Mouse (Mus musculus): Measurements from ENCODE around the gene Casc3. TPM values are rescaled to one million over a fixed set of nuclear protein-coding genes. Genes with fewer than 3 reads are reported as not detected.

Casc3 gene
- polyA plus RNA-seq, 1 experiment: 36.7 TPM

GRCm38 (mm10) chr11:98766346-98766745 lies 38.4 kb upstream of the Casc3 start:
- Histone ChIP-seq H3K4me3 (ENCODE audit: insufficient read depth, low read length) (no peak overlapping the region), H3K4me1 (ENCODE audit: control insufficient read depth, insufficient read depth, low read length) (peaks cover 16% of the 10 kb centered on the region), H3K27ac (ENCODE audit: insufficient read depth, low read length) (no peak overlapping the region)
- no peak for TF ChIP-seq POLR2A (IDR thresholded peaks at IDR 0.05; ENCODE audit: low read depth, low read length)
- TF ChIP-seq CTCF (IDR thresholded peaks at IDR 0.05; ENCODE audit: borderline replicate concordance, insufficient read depth, low read length): no peak

GRCm38 (mm10) chr11:98766816-98767215 lies 37.9 kb upstream of the Casc3 start:
- Histone ChIP-seq H3K4me1 (ENCODE audit: control insufficient read depth, insufficient read depth, low read length) (peaks cover 16% of the 10 kb centered on the region), H3K27ac (ENCODE audit: insufficient read depth, low read length) (no peak overlapping the region), H3K4me3 (ENCODE audit: insufficient read depth, low read length) (no peak overlapping the region)
- no peak for TF ChIP-seq POLR2A (IDR thresholded peaks at IDR 0.05; ENCODE audit: low read depth, low read length)
- TF ChIP-seq CTCF (IDR thresholded peaks at IDR 0.05; ENCODE audit: borderline replicate concordance, insufficient read depth, low read length): no peak

GRCm38 (mm10) chr11:98767276-98767675 lies 37.4 kb upstream of the Casc3 start:
- TF ChIP-seq POLR2A (IDR thresholded peaks at IDR 0.05; ENCODE audit: low read depth, low read length) (no peak), CTCF (IDR thresholded peaks at IDR 0.05; ENCODE audit: borderline replicate concordance, insufficient read depth, low read length) (no peak)
- Histone ChIP-seq H3K4me3 (ENCODE audit: insufficient read depth, low read length) (no peak overlapping the region), H3K4me1 (ENCODE audit: control insufficient read depth, insufficient read depth, low read length) (peaks cover 17% of the 10 kb centered on the region), H3K27ac (ENCODE audit: insufficient read depth, low read length) (no peak overlapping the region)

- TF ChIP-seq CTCF (IDR thresholded peaks at IDR 0.05; ENCODE audit: borderline replicate concordance, insufficient read depth, low read length) (no peak), POLR2A (IDR thresholded peaks at IDR 0.05; ENCODE audit: low read depth, low read length) (no peak)
- H3K4me1 ChIP-seq (ENCODE audit: control insufficient read depth, insufficient read depth, low read length): peaks cover 19% of the 10 kb centered on the region
Measured at GRCm38 (mm10) chr11:98767713-98768112, 37.0 kb upstream of the Casc3 start.

GRCm38 (mm10) chr11:98768127-98769006 lies 36.3 kb upstream of the Casc3 start:
- H3K27ac ChIP-seq (ENCODE audit: insufficient read depth, low read length): peak overlapping the region; percentile 19; the same call in 1 of the 2 replicates
- H3K4me1 ChIP-seq (ENCODE audit: control insufficient read depth, insufficient read depth, low read length): peaks cover 14% of the 10 kb centered on the region
- no peak for TF ChIP-seq CTCF (IDR thresholded peaks at IDR 0.05; ENCODE audit: borderline replicate concordance, insufficient read depth, low read length)
- TF ChIP-seq POLR2A (IDR thresholded peaks at IDR 0.05; ENCODE audit: low read depth, low read length): no peak
- H3K4me3 ChIP-seq (ENCODE audit: insufficient read depth, low read length): no peak overlapping the region

More at GRCm38 (mm10) chr11:98767713-98768112, 37.0 kb upstream of the Casc3 start:
- Histone ChIP-seq H3K4me3 (ENCODE audit: insufficient read depth, low read length) (no peak overlapping the region), H3K27ac (ENCODE audit: insufficient read depth, low read length) (no peak overlapping the region)

DNA sequence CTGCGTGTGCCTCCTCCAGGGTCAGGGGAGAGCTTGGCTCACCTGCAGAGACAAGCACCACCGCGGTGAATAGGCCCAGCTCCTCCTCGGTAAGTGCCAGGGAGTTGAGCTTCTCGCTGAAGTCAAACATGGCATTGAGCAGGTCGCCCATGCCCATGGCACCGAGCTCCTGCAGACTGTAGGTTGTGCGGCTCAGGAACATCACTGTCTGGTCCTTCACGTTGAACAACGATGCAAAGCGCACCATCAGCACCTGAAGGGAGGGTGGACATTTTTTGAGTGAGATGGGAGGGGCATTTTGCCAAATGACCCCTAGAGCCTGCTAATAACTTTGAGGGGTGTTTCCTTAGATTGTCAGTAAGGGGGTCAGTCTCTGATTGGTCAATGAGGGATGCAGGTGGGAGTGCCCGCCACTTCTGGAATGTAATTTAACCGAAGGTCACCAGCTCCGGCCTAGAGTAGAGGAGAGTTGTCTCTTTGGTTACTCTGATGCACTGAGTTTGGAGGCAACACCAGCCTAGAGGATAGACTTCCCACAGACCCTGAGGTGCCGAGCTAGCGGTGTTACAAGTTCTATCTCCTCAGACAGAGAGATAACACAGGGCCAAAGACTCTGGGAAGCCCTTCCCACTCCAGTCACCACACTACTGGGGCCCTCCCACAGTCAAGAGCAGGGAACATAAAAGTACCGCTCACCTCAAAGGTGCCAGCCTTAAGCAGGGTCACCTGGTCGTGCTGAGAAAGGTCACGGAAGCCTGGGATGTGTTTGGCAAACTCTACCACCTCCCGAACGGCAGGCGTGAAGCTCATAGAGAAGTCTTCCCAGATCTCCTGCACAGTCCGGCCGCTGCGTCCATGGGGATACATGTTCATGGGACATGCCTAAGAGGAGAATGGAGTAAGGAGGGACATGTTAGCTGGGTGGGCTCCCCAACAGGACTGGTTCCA lies 35.4 kb upstream of the Casc3 start:
- TF ChIP-seq CTCF (IDR thresholded peaks at IDR 0.05; ENCODE audit: borderline replicate concordance, insufficient read depth, low read length) (no peak), POLR2A (IDR thresholded peaks at IDR 0.05; ENCODE audit: low read depth, low read length) (no peak)
- H3K4me3 ChIP-seq (ENCODE audit: insufficient read depth, low read length): no peak overlapping the region
- H3K4me1 ChIP-seq (ENCODE audit: control insufficient read depth, insufficient read depth, low read length): peaks cover 11% of the 10 kb centered on the region; the same call in 1 of the 2 replicates
- no peak overlapping the region for H3K27ac ChIP-seq (ENCODE audit: insufficient read depth, low read length)

DNA sequence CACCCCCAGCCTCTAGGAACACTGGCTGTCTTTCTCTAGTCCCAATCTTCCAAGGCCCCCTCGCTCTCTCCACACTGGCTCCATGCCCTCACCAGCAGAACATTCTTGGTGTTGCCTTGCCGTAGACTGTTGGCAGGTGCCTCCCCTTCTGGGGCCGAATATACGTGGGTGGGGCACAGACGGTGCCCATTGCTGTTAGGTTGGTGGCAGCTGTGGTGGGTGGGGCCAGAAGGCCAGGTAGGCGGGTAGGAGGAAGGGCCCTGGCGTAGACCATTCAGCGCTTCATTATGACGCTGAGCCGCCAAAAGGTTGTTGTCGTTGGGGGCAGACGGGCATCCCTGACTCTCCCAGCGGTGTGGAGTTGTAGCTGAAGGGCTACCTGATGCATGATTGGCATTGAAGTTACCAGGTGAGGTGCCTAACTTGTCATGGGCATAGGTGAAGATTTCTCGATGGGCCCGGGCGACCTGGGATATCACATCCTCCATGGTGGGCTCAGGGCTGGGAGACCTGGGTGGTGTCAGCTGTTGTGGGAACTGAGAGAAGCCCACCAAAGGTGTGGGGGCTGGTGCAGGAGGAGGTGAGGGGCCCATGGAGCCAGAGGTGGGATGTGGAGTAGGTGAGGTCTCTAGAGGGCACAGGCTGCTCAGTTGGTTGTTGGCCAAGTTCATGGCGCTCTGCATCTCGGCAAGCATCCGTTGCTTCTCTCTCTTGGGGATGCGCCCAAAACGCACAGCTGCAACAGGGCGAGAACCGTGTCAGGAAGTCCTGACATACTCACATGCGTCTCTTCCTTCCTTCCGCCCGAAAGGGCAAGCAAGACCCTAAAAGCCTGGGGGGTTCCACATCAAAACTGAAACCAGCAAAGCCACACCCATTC lies 34.4 kb upstream of the Casc3 start:
- H3K4me1 ChIP-seq (ENCODE audit: control insufficient read depth, insufficient read depth, low read length): peaks cover 11% of the 10 kb centered on the region; the same call in 1 of the 2 replicates
- H3K4me3 ChIP-seq (ENCODE audit: insufficient read depth, low read length): no peak overlapping the region
- no peak overlapping the region for H3K27ac ChIP-seq (ENCODE audit: insufficient read depth, low read length)
- TF ChIP-seq CTCF (IDR thresholded peaks at IDR 0.05; ENCODE audit: borderline replicate concordance, insufficient read depth, low read length) (no peak), POLR2A (IDR thresholded peaks at IDR 0.05; ENCODE audit: low read depth, low read length) (no peak)

DNA sequence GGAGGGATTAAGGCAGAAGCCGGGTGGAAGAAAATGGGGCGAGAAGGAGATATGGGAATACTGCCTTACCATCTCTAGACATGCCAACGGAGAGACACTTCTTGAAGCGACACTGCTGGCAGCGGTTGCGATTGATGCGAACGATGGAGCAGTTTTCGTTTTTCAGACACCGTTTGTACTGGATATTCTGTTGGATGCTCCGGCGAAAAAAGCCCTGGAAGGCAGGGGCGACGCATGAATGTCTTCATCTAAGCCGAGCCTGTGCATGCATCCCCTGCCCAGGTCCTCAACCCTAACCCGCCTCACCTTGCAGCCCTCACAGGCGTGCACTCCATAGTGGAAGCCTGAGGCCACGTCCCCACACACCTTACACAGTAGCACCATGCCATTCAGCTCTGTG lies 33.6 kb upstream of the Casc3 start:
- Histone ChIP-seq H3K4me3 (ENCODE audit: insufficient read depth, low read length) (no peak overlapping the region), H3K27ac (ENCODE audit: insufficient read depth, low read length) (no peak overlapping the region), H3K4me1 (ENCODE audit: control insufficient read depth, insufficient read depth, low read length) (peaks cover 9% of the 10 kb centered on the region)
- no peak for TF ChIP-seq CTCF (IDR thresholded peaks at IDR 0.05; ENCODE audit: borderline replicate concordance, insufficient read depth, low read length)

All from embryonic fibroblast, embryonic 13.5 days (primary cell).